Mouse (Mus musculus) MEL (cell line): Measurements from ENCODE around the gene 1700088E04Rik. TPM values are rescaled to one million over a fixed set of nuclear protein-coding genes. Genes with fewer than 3 reads are reported as not detected.

Experiments used
- DNase-seq: peaks from one replicate; pipeline ENCODE4 v3.0.0; 2011; ENCODE audit warnings: low read depth, low spot score
- H3K27ac ChIP-seq: 2 replicates; pipeline ENCODE4 v1.5.1; 2012; ENCODE audit warnings: low read depth, mild to moderate bottlenecking, control low read depth, low read length, moderate library complexity; ENCODE audit not compliant: control insufficient read depth
- H3K27me3 ChIP-seq, 2 experiments: fragments of 150-350 bp in 1 of 2; sonication (generic) in 1 of 2; 2 replicates each; pipeline ENCODE4 v1.6.1; 2012; ENCODE audit warnings: low read length in 2 of 2, mild to moderate bottlenecking in 2 of 2, improper control_type of control experiment in 1 of 2, moderate library complexity in 1 of 2; ENCODE audit not compliant: insufficient read depth in 2 of 2, control insufficient read depth in 1 of 2
- H3K36me3 ChIP-seq, 2 experiments: 2 replicates each; pipeline ENCODE4 v1.6.1; 2012 to 2014; ENCODE audit warnings: low read length in 2 of 2, improper control_type of control experiment in 1 of 2, inconsistent platforms in 1 of 2, mild to moderate bottlenecking in 1 of 2; ENCODE audit not compliant: insufficient read depth in 2 of 2, control insufficient read depth in 1 of 2
- H3K4me1 ChIP-seq, 2 experiments: fragments of 150-350 bp in 1 of 2; sonication (generic) in 1 of 2; 2 replicates each; pipeline ENCODE4 v1.6.1; 2012; ENCODE audit warnings: low read length in 2 of 2, improper control_type of control experiment in 1 of 2, mild to moderate bottlenecking in 1 of 2; ENCODE audit not compliant: insufficient read depth in 2 of 2, control insufficient read depth in 1 of 2
- H3K4me3 ChIP-seq, 2 experiments: fragments of 150-350 bp in 1 of 2; sonication (generic) in 1 of 2; 2 replicates each; pipeline ENCODE4 v1.5.1; 2012; ENCODE audit warnings: low read depth in 2 of 2, low read length in 2 of 2, mild to moderate bottlenecking in 2 of 2, moderate library complexity in 2 of 2, control low read depth in 1 of 2, improper control_type of control experiment in 1 of 2; ENCODE audit not compliant: control insufficient read depth in 1 of 2, insufficient read depth in 1 of 2
- H3K79me2 ChIP-seq: 2 replicates; pipeline ENCODE4 v1.6.1; 2012; ENCODE audit warnings: mild to moderate bottlenecking, low read length, moderate library complexity; ENCODE audit not compliant: control insufficient read depth, poor library complexity, insufficient read depth
- H3K9ac ChIP-seq: 2 replicates; pipeline ENCODE4 v1.6.1; 2012; ENCODE audit warnings: low read depth, mild to moderate bottlenecking, control low read depth, low read length, moderate library complexity; ENCODE audit not compliant: control insufficient read depth, poor library complexity, severe bottlenecking
- H3K9me3 ChIP-seq: fragments of 150-350 bp; sonication (generic); replicated peaks from 2 replicates; pipeline ENCODE4 v1.6.1; 2012; ENCODE audit warnings: mild to moderate bottlenecking, low read length, improper control_type of control experiment, moderate library complexity; ENCODE audit not compliant: insufficient read depth
- BHLHE40 ChIP-seq: IDR thresholded peaks from 2 replicates; pipeline ENCODE4 v1.6.1; 2012; ENCODE audit warnings: low read depth, mild to moderate bottlenecking, inconsistent platforms, low read length, improper control_type of control experiment, borderline replicate concordance
- CHD1 ChIP-seq: IDR thresholded peaks from 2 replicates; pipeline ENCODE4 v1.6.1; 2012; ENCODE audit warnings: low read depth, mild to moderate bottlenecking, inconsistent platforms, low read length, improper control_type of control experiment
- CTCF ChIP-seq, 3 experiments: IDR thresholded peaks in 2 of 3; conservative IDR thresholded peaks in 1 of 3; 2 replicates each; pipeline ENCODE4 v1.5.1; 2011 to 2012; ENCODE audit warnings: low read length in 3 of 3, low read depth in 2 of 3, mild to moderate bottlenecking in 2 of 3, improper control_type of control experiment in 1 of 3, inconsistent platforms in 1 of 3, mixed read lengths in 1 of 3, moderate library complexity in 1 of 3; ENCODE audit not compliant: control insufficient read depth in 1 of 3, insufficient read depth in 1 of 3, poor library complexity in 1 of 3, severe bottlenecking in 1 of 3
- E2F4 ChIP-seq: IDR thresholded peaks from 2 replicates; pipeline ENCODE4 v1.6.1; 2011; ENCODE audit warnings: low read depth, low read length, improper control_type of control experiment, borderline replicate concordance
- ELF1 ChIP-seq: IDR thresholded peaks from 2 replicates; pipeline ENCODE4 v1.6.1; 2014; ENCODE audit warnings: low read depth, mild to moderate bottlenecking, inconsistent platforms, low read length, improper control_type of control experiment, moderate library complexity
- EP300 ChIP-seq, 2 experiments: IDR thresholded peaks; 2 replicates each; pipeline ENCODE4 v1.6.1; 2011; ENCODE audit warnings: improper control_type of control experiment in 2 of 2, low read length in 2 of 2, low read depth in 1 of 2, mild to moderate bottlenecking in 1 of 2
- ETS1 ChIP-seq: IDR thresholded peaks from 2 replicates; pipeline ENCODE4 v1.6.1; 2012; ENCODE audit warnings: low read depth, mild to moderate bottlenecking, inconsistent platforms, low read length, improper control_type of control experiment, moderate library complexity
- GABPA ChIP-seq: IDR thresholded peaks from 2 replicates; pipeline ENCODE4 v1.6.1; 2012; ENCODE audit warnings: low read depth, mild to moderate bottlenecking, inconsistent platforms, low read length, improper control_type of control experiment, moderate library complexity
- HCFC1 ChIP-seq: IDR thresholded peaks from 2 replicates; pipeline ENCODE4 v1.6.1; 2012; ENCODE audit warnings: low read depth, mild to moderate bottlenecking, inconsistent platforms, low read length, improper control_type of control experiment, moderate library complexity
- KAT2A ChIP-seq: conservative IDR thresholded peaks from 2 replicates; pipeline ENCODE4 v1.6.1; 2012; ENCODE audit warnings: low read depth, low read length, improper control_type of control experiment, inconsistent platforms
- MAFK ChIP-seq: IDR thresholded peaks from 2 replicates; pipeline ENCODE4 v1.6.1; 2011; ENCODE audit warnings: low read depth, mild to moderate bottlenecking, low read length, improper control_type of control experiment, borderline replicate concordance
- MAX ChIP-seq: IDR thresholded peaks from 2 replicates; pipeline ENCODE4 v1.6.1; 2011; ENCODE audit warnings: low read length, improper control_type of control experiment
- MAZ ChIP-seq: IDR thresholded peaks from 2 replicates; pipeline ENCODE4 v1.6.1; 2012; ENCODE audit warnings: low read depth, mild to moderate bottlenecking, inconsistent platforms, low read length, improper control_type of control experiment
- MYB ChIP-seq: IDR thresholded peaks from 2 replicates; pipeline ENCODE4 v1.6.1; 2011; ENCODE audit warnings: mild to moderate bottlenecking, low read depth, low read length, improper control_type of control experiment
- NELFE ChIP-seq: IDR thresholded peaks from 2 replicates; pipeline ENCODE4 v1.6.1; 2011; ENCODE audit warnings: low read depth, low read length, improper control_type of control experiment
- NRF1 ChIP-seq: IDR thresholded peaks from 2 replicates; pipeline ENCODE4 v1.6.1; 2014; ENCODE audit warnings: low read depth, mild to moderate bottlenecking, inconsistent platforms, low read length, improper control_type of control experiment, moderate library complexity; ENCODE audit not compliant: poor library complexity, insufficient read depth, severe bottlenecking
- POLR2A ChIP-seq, 2 experiments: IDR thresholded peaks; 2 replicates each; pipeline ENCODE4 v1.6.1; 2011 to 2012; ENCODE audit warnings: low read length in 2 of 2, mild to moderate bottlenecking in 2 of 2, control low read depth in 1 of 2, improper control_type of control experiment in 1 of 2, low read depth in 1 of 2, moderate library complexity in 1 of 2; ENCODE audit not compliant: control insufficient read depth in 1 of 2, insufficient read depth in 1 of 2, poor library complexity in 1 of 2
- POLR2AphosphoS2 ChIP-seq: IDR thresholded peaks from 2 replicates; pipeline ENCODE4 v1.6.1; 2011; ENCODE audit warnings: low read length, improper control_type of control experiment
- POLR2AphosphoS5 ChIP-seq: IDR thresholded peaks from 2 replicates; pipeline ENCODE4 v1.6.1; 2012; ENCODE audit warnings: low read depth, borderline replicate concordance, mild to moderate bottlenecking, inconsistent platforms, low read length, moderate library complexity, mixed read lengths
- SMC3 ChIP-seq: IDR thresholded peaks from 2 replicates; pipeline ENCODE4 v1.6.1; 2011; ENCODE audit warnings: low read depth, low read length, improper control_type of control experiment
- TCF12 ChIP-seq: IDR thresholded peaks from 2 replicates; pipeline ENCODE4 v1.6.1; 2014; ENCODE audit warnings: low read depth, mild to moderate bottlenecking, inconsistent platforms, low read length, improper control_type of control experiment, moderate library complexity
- UBTF ChIP-seq: IDR thresholded peaks from 2 replicates; pipeline ENCODE4 v1.6.1; 2012; ENCODE audit warnings: low read depth, mild to moderate bottlenecking, inconsistent platforms, low read length, improper control_type of control experiment, moderate library complexity, borderline replicate concordance; ENCODE audit not compliant: insufficient read depth
- USF2 ChIP-seq, 2 experiments: IDR thresholded peaks; 2 replicates each; pipeline ENCODE4 v1.6.1; 2011 to 2012; ENCODE audit warnings: improper control_type of control experiment in 2 of 2, low read length in 2 of 2, borderline replicate concordance in 1 of 2, inconsistent platforms in 1 of 2, low read depth in 1 of 2, mild to moderate bottlenecking in 1 of 2; ENCODE audit not compliant: insufficient read depth in 1 of 2
- ZMIZ1 ChIP-seq: IDR thresholded peaks from 2 replicates; pipeline ENCODE4 v1.6.1; 2012; ENCODE audit warnings: low read depth, mild to moderate bottlenecking, inconsistent platforms, low read length, improper control_type of control experiment, moderate library complexity
- polyA plus RNA-seq, 2 experiments: library from polyadenylated mRNA; stranded (reverse) in 1 of 2; unstranded in 1 of 2; fragments of >175 nt in 1 of 2; fragments of >200 nt in 1 of 2; gene quantifications; 2 replicates each; pipeline versions ENCODE4 v1.2.1 to v1.2.4; 2012; ENCODE audit warnings: low replicate concordance in 2 of 2, low read depth in 1 of 2; ENCODE audit not compliant: insufficient read length in 2 of 2, insufficient read depth in 1 of 2, missing spikeins in 1 of 2
- total RNA-seq: library from RNA; depleted of rRNA; stranded (reverse); fragments of 300-350 nt; gene quantifications from 2 replicates; pipeline ENCODE4 v1.2.3, GENCODE M21; 2012

Gene 1700088E04Rik
- total and polyA plus RNA-seq, 3 experiments, result 4.9 to 9.3 TPM; not detected in 1

GRCm38 (mm10) chr15:79098220-79098619 is 42.8 kb downstream of the 1700088E04Rik start:
- Histone ChIP-seq H3K9ac (no peak overlapping the region), H3K36me3 (peaks cover 2 to 3% of the 10 kb centered on the region in 2 experiments; a peak in 3 of 4 replicates), H3K27ac (no peak overlapping the region)
- no peak for DNase-seq
- no peak for TF ChIP-seq E2F4
- no peak for TF ChIP-seq ETS1
- no peak for TF ChIP-seq CTCF (IDR thresholded peaks at IDR 0.05 in 2 of 3, conservative IDR thresholded peaks at IDR 0.05 in 1 of 3; ENCODE audit: control insufficient read depth in 1 of 3, insufficient read depth in 1 of 3, low read depth in 2 of 3, low read length in 3 of 3, poor library complexity in 1 of 3, severe bottlenecking in 1 of 3)
- TF ChIP-seq USF2 (IDR thresholded peaks at IDR 0.05; ENCODE audit: borderline replicate concordance in 1 of 2, insufficient read depth in 1 of 2, low read depth in 1 of 2, low read length in 2 of 2), result no peak
- no peak for TF ChIP-seq ZMIZ1
- TF ChIP-seq TCF12, result no peak
- TF ChIP-seq EP300 (IDR thresholded peaks at IDR 0.05; ENCODE audit: low read depth in 1 of 2, low read length in 2 of 2), result no peak
- no peak for TF ChIP-seq UBTF
- no peak for TF ChIP-seq POLR2A (IDR thresholded peaks at IDR 0.05; ENCODE audit: control insufficient read depth in 1 of 2, insufficient read depth in 1 of 2, low read depth in 1 of 2, low read length in 2 of 2, poor library complexity in 1 of 2)
- TF ChIP-seq, all 39 proteins: peak for 0
- peaks cover 0 to 3% of the 10 kb centered on the region in 2 experiments; a peak in 1 of 4 replicates for H3K4me1 ChIP-seq
- H3K4me3 ChIP-seq, result no peak overlapping the region
- H3K27me3 ChIP-seq, result no peaks in the 10 kb centered on the region
- H3K79me2 ChIP-seq, result no peaks in the 10 kb centered on the region
- no peaks in the 10 kb centered on the region for H3K9me3 ChIP-seq

GRCm38 (mm10) chr15:79097611-79098025 is 43.4 kb downstream of the 1700088E04Rik start:
- Histone ChIP-seq H3K9ac (no peak overlapping the region), H3K27me3 (no peaks in the 10 kb centered on the region), H3K79me2 (no peaks in the 10 kb centered on the region), H3K4me3 (no peak overlapping the region), H3K36me3 (peaks cover 2 to 3% of the 10 kb centered on the region in 2 experiments; a peak in 3 of 4 replicates), H3K9me3 (no peaks in the 10 kb centered on the region), H3K4me1 (peaks cover 0 to 3% of the 10 kb centered on the region in 2 experiments; a peak in 1 of 4 replicates), H3K27ac (no peak overlapping the region)
- no peak for TF ChIP-seq ELF1
- DNase-seq, result peak; percentile 33

GRCm38 (mm10) chr15:79097135-79097534 is 43.9 kb downstream of the 1700088E04Rik start:
- Histone ChIP-seq H3K4me3 (no peak overlapping the region), H3K27ac (no peak overlapping the region), H3K36me3 (peaks cover 2 to 3% of the 10 kb centered on the region in 2 experiments; a peak in 3 of 4 replicates), H3K9ac (no peak overlapping the region), H3K79me2 (no peaks in the 10 kb centered on the region), H3K4me1 (peaks cover 0 to 3% of the 10 kb centered on the region in 2 experiments; a peak in 1 of 4 replicates), H3K9me3 (no peaks in the 10 kb centered on the region), H3K27me3 (no peaks in the 10 kb centered on the region)
- no peak for DNase-seq
- TF ChIP-seq SMC3 (no peak), NELFE (no peak), MYB (no peak), ZMIZ1 (no peak), MAFK (no peak), NRF1 (no peak), GABPA (no peak), POLR2AphosphoS5 (no peak), BHLHE40 (no peak), MAX (no peak), ELF1 (no peak), POLR2A (IDR thresholded peaks at IDR 0.05; ENCODE audit: control insufficient read depth in 1 of 2, insufficient read depth in 1 of 2, low read depth in 1 of 2, low read length in 2 of 2, poor library complexity in 1 of 2) (no peak), E2F4 (no peak), POLR2AphosphoS2 (no peak), MAZ (no peak), KAT2A (no peak), UBTF (no peak), HCFC1 (no peak), CHD1 (no peak)
